Mouse (Mus musculus) CH12.LX (cell line): ENCODE measurements at regions not wholly inside any gene's neighbourhood (a gene's known extent, or its start where the extent isn't known, plus 50 kb on each side); places are given as distances from the start of the nearest gene placed in this dataset.

Experiments
- BHLHE40 ChIP-seq: IDR thresholded peaks from 2 replicates; pipeline ENCODE4 v1.6.1; 2011; ENCODE audit warnings: mild to moderate bottlenecking, low read depth, low read length, improper control_type of control experiment
- CTCF ChIP-seq, 2 experiments: IDR thresholded peaks in 1 of 2; conservative IDR thresholded peaks in 1 of 2; 2 replicates each; pipeline ENCODE4 v1.5.1; 2011 to 2012; ENCODE audit warnings: low read depth in 2 of 2, low read length in 2 of 2, improper control_type of control experiment in 1 of 2, inconsistent platforms in 1 of 2, mild to moderate bottlenecking in 1 of 2, moderate library complexity in 1 of 2
- E2F4 ChIP-seq: IDR thresholded peaks from 2 replicates; pipeline ENCODE4 v1.6.1; 2011; ENCODE audit warnings: low read depth, low read length, improper control_type of control experiment; ENCODE audit not compliant: insufficient replicate concordance
- HCFC1 ChIP-seq: IDR thresholded peaks from 2 replicates; pipeline ENCODE4 v1.6.1; 2012; ENCODE audit warnings: low read depth, mild to moderate bottlenecking, inconsistent platforms, low read length, improper control_type of control experiment
- MAFK ChIP-seq: IDR thresholded peaks from 2 replicates; pipeline ENCODE4 v1.6.1; 2011; ENCODE audit warnings: low read length, improper control_type of control experiment; ENCODE audit not compliant: insufficient replicate concordance
- NELFE ChIP-seq: IDR thresholded peaks from 2 replicates; pipeline ENCODE4 v1.6.1; 2011; ENCODE audit warnings: low read depth, low read length, improper control_type of control experiment
- POLR2A ChIP-seq: IDR thresholded peaks from 2 replicates; pipeline ENCODE4 v1.6.1; 2011; ENCODE audit warnings: low read depth, mild to moderate bottlenecking, improper control_type of control experiment, low read length
- POLR2AphosphoS2 ChIP-seq: IDR thresholded peaks from 2 replicates; pipeline ENCODE4 v1.6.1; 2011; ENCODE audit warnings: low read depth, low read length, improper control_type of control experiment
- SIN3A ChIP-seq: IDR thresholded peaks from 2 replicates; pipeline ENCODE4 v1.6.1; 2012; ENCODE audit warnings: low read length, improper control_type of control experiment, inconsistent platforms
- SMC3 ChIP-seq: IDR thresholded peaks from 2 replicates; pipeline ENCODE4 v1.6.1; 2011; ENCODE audit warnings: low read depth, low read length, improper control_type of control experiment
- UBTF ChIP-seq: IDR thresholded peaks from 2 replicates; pipeline ENCODE4 v1.6.1; 2012; ENCODE audit warnings: low read depth, mild to moderate bottlenecking, inconsistent platforms, low read length, improper control_type of control experiment, moderate library complexity
- USF1 ChIP-seq: IDR thresholded peaks from 2 replicates; pipeline ENCODE4 v1.6.1; 2014; ENCODE audit warnings: low read depth, mild to moderate bottlenecking, inconsistent platforms, low read length, improper control_type of control experiment
- ZNF384 ChIP-seq: IDR thresholded peaks from 2 replicates; pipeline ENCODE4 v1.6.1; 2012; ENCODE audit warnings: low read depth, low read length, improper control_type of control experiment, inconsistent platforms

GRCm38 (mm10) chr4:27529565-27529964 lies 1182.9 kb upstream of the Manea start:
- TF ChIP-seq CTCF (conservative IDR thresholded peaks at IDR 0.05 in 1 of 2, IDR thresholded peaks at IDR 0.05 in 1 of 2; ENCODE audit: low read depth in 2 of 2, low read length in 2 of 2) (no peak), HCFC1 (no peak), SIN3A (no peak), BHLHE40 (no peak), MAFK (no peak), POLR2A (no peak), E2F4 (no peak), SMC3 (no peak), POLR2AphosphoS2 (no peak), UBTF (no peak), ZNF384 (no peak), USF1 (no peak), NELFE (no peak)
